Mouse (Mus musculus) stomach, embryonic 16.5 days (tissue): ENCODE data around the gene Fggy. TPM values are rescaled to one million over a fixed set of nuclear protein-coding genes. Genes with fewer than 3 reads are reported as not detected.

Source experiments
- ATAC-seq: fragments of 200-750 bp; cut with Nextera tagmentation; 2 replicates; pipeline ENCODE4 v1.8.0; 2017; ENCODE audit warnings: moderate number of reproducible peaks, moderate TSS enrichment; ENCODE audit not compliant: insufficient read depth, low FRiP score
- H3K27ac ChIP-seq: fragments of 300-500 bp; sonication (generic); 2 replicates; pipeline ENCODE4 v1.5.1; 2014; ENCODE audit warnings: low read length
- H3K27me3 ChIP-seq: fragments of 300-500 bp; sonication (generic); 2 replicates; pipeline ENCODE4 v1.6.1; 2014; ENCODE audit warnings: low read length, control low read depth, mixed read lengths; ENCODE audit not compliant: control insufficient read depth, insufficient read depth
- H3K36me3 ChIP-seq: fragments of 300-500 bp; sonication (generic); 2 replicates; pipeline ENCODE4 v1.6.1; 2014; ENCODE audit warnings: low read length; ENCODE audit not compliant: control insufficient read depth, insufficient read depth
- H3K4me1 ChIP-seq: fragments of 300-500 bp; sonication (generic); 2 replicates; pipeline ENCODE4 v1.6.1; 2014; ENCODE audit warnings: low read length, control low read depth, mixed read lengths; ENCODE audit not compliant: control insufficient read depth, insufficient read depth
- H3K4me2 ChIP-seq: fragments of 300-500 bp; sonication (generic); 2 replicates; pipeline ENCODE4 v1.6.1; 2014; ENCODE audit warnings: low read depth, low read length, mixed read lengths
- H3K4me3 ChIP-seq: fragments of 300-500 bp; sonication (generic); replicated peaks from 2 replicates; pipeline ENCODE4 v1.5.1; 2014; ENCODE audit warnings: mild to moderate bottlenecking, low read length
- H3K9ac ChIP-seq: fragments of 300-500 bp; sonication (generic); 2 replicates; pipeline ENCODE4 v1.6.1; 2014; ENCODE audit warnings: low read length
- H3K9me3 ChIP-seq: fragments of 300-500 bp; sonication (generic); replicated peaks from 2 replicates; pipeline ENCODE4 v1.6.1; 2016; ENCODE audit warnings: low read length, control low read depth; ENCODE audit not compliant: control insufficient read depth
- WGBS: fragments of 180-500 bp; shearing (Covaris S2); extraction: QIAGEN DNeasy Blood & Tissue Kit; methylation state at CpG from one replicate; pipeline ENCODE4 v1.1.7; 2014; 5-methylcytosine and 5-hydroxymethylcytosine counted together
- polyA plus RNA-seq: library from polyadenylated mRNA; unstranded; fragments of >200 nt; fragmentation: Nextera tagmentation; extraction: Ambion mirVana; gene quantifications from 2 replicates; pipeline ENCODE4 v1.2.1, GENCODE M21; 2015

Gene Fggy
- polyA plus RNA-seq, 1 experiment from 2014 or later = 11.7 TPM

DNA sequence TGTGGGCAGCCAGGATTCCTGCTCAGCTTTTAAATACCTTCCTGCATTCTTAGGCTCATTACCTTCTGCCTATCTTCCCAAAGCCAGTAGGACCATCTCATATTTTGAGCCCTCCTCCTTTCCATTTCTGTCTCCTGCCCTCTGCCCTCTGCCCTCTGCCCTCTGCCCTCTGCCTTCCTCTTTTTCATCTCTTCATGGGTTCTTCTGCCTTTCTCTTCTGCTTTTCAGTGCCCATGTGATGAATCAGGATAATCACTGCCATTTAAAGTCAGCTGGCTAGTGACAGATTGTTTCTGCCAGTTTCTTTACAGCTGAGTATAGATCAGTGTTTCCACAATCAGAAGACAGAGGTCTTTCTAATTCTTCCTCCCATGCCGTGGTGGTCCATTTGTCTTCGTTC, 273.0 kb downstream of the Fggy start:
- no peaks in the 10 kb centered on the region for H3K27me3 ChIP-seq
- no peak for ATAC-seq
- H3K4me3 ChIP-seq = no peak overlapping the region
- H3K4me2 ChIP-seq = no peak overlapping the region
- no peaks in the 10 kb centered on the region for H3K36me3 ChIP-seq
- H3K4me1 ChIP-seq = no peaks in the 10 kb centered on the region
- no peak overlapping the region for H3K9ac ChIP-seq
- H3K27ac ChIP-seq = no peak overlapping the region
- H3K9me3 ChIP-seq = no peaks in the 10 kb centered on the region
- 79% methylated on average over 2 of the region's 2 CpGs for WGBS

DNA sequence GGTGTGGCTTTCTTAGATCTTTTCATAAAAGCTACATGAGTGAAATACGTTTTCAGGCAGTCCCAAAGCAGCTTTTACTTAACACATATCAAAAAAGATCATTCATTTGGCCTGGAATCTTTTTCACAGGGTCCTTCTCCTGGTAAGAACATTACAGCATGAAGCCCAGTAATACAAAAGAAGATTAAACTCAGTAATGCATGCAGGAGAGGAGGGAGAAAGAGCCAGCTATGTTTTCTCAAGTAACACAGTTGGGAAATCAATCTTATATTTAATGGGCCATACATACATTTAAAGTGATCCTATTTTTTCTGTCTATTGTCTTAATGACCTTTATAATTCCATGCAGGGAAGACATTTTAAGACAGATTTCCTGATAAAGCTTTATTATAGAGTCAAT, 282.6 kb downstream of the Fggy start:
- 74% methylated on average over 1 of the region's 1 CpGs for WGBS
- ATAC-seq = no peak
- H3K4me3 ChIP-seq = no peak overlapping the region

GRCm38 (mm10) chr4:95840389-95841053, 283.2 kb downstream of the Fggy start:
- Histone ChIP-seq H3K36me3 (no peaks in the 10 kb centered on the region), H3K27ac (no peak overlapping the region), H3K4me3 (no peak overlapping the region), H3K9me3 (no peaks in the 10 kb centered on the region), H3K27me3 (no peaks in the 10 kb centered on the region), H3K4me2 (no peak overlapping the region), H3K4me1 (no peaks in the 10 kb centered on the region), H3K9ac (no peak overlapping the region)
- 88% methylated on average over 6 of the region's 6 CpGs for WGBS
- ATAC-seq = no peak

More for the DNA sequence above, 282.6 kb downstream of the Fggy start:
- Histone ChIP-seq H3K9me3 (no peaks in the 10 kb centered on the region), H3K36me3 (no peaks in the 10 kb centered on the region), H3K27me3 (no peaks in the 10 kb centered on the region), H3K27ac (no peak overlapping the region), H3K9ac (no peak overlapping the region), H3K4me1 (no peaks in the 10 kb centered on the region), H3K4me2 (no peak overlapping the region)

DNA sequence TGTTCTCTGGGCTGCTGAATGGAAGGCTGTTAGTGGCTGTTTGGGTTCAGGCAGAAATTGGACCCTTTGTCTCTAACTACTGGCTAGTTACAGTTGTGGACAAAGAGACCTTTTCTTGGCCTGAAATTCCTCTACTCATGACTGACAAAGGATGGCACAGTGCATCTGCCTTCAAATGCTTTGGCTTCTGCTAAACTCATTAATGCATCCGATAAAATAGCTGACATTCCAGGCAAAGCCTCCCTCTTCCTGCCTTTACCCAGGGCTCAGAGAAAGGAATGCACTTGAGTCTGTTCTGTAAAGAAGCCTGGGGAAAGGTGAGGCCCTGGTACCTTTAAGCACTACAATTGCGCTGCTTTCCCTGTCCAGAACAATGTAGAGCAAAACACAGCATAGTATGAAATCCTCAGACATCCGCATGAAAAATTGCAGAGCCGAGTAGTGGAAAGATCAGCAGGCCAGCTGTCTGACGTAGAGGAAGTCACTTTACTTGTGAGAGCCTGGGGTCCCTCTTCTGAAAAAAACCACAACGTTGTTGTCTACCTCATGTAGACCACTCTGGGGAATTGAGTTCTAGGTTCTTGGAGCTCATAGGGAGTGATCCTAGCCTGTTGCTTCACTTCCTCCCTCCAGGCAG, 288.8 kb downstream of the Fggy start:
- ATAC-seq = no peak
- no peak overlapping the region for H3K4me3 ChIP-seq
- H3K9me3 ChIP-seq = no peaks in the 10 kb centered on the region
- no peaks in the 10 kb centered on the region for H3K27me3 ChIP-seq
- peak overlapping the region; percentile 64; the same call in 1 of the 2 replicates for H3K27ac ChIP-seq
- H3K9ac ChIP-seq = no peak overlapping the region
- no peak overlapping the region for H3K4me2 ChIP-seq
- WGBS = 34% methylated on average over 6 of the region's 6 CpGs
- H3K36me3 ChIP-seq = no peaks in the 10 kb centered on the region
- H3K4me1 ChIP-seq = peaks cover 5% of the 10 kb centered on the region

GRCm38 (mm10) chr4:95847219-95847618, 289.9 kb downstream of the Fggy start:
- H3K4me3 ChIP-seq = no peak overlapping the region

DNA sequence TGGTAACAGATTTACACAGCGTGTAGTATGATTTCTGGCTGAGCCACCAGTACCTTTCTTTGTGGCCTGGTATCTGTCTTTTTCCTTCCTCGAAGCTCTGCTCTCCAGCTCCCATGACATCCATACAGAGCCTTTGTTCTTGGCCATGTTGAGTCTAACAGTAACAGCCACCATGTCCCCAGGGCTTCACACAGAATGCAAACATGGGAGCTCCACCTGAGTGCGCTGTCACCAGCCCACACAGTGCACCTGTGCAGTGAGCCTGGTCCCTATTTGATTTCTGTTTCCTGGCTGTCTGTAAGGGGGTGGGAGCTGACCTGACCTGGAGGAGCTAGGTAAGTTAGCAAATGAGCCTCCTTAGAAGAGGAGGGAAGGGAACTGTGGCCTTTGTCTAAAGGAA, 290.4 kb downstream of the Fggy start:
- Histone ChIP-seq H3K4me1 (peaks cover 5% of the 10 kb centered on the region), H3K36me3 (no peaks in the 10 kb centered on the region), H3K9ac (no peak overlapping the region), H3K27ac (no peak overlapping the region), H3K9me3 (no peaks in the 10 kb centered on the region), H3K4me3 (no peak overlapping the region), H3K27me3 (no peaks in the 10 kb centered on the region), H3K4me2 (no peak overlapping the region)
- 85% methylated on average over 3 of the region's 3 CpGs for WGBS
- no peak for ATAC-seq

More at GRCm38 (mm10) chr4:95847219-95847618, 289.9 kb downstream of the Fggy start:
- Histone ChIP-seq H3K27ac (no peak overlapping the region), H3K9me3 (no peaks in the 10 kb centered on the region), H3K9ac (no peak overlapping the region), H3K27me3 (no peaks in the 10 kb centered on the region), H3K36me3 (no peaks in the 10 kb centered on the region), H3K4me2 (no peak overlapping the region), H3K4me1 (peaks cover 5% of the 10 kb centered on the region)
- ATAC-seq = no peak

DNA sequence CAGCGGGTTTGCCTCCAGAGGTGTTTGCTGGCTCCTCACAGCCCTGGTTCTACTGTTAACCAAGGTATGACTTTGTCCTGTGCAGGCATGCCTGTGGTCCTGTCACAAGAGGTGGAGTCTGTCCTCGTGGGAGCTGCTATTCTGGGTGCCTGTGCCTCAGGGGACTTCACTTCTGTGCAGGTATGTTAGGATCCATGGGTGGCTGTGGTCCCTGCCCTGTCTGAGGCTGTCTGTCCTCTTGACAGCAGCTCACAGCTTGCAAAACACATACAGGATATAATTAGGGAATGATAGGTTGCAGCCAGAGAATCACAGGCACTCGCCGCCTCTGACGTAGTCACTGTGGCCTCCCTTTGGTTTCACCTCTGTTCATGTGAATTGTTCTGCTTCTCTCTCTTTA, 292.2 kb downstream of the Fggy start:
- peak; percentile 33; the same call in 1 of the 2 replicates for ATAC-seq
- Histone ChIP-seq H3K4me2 (no peak overlapping the region), H3K36me3 (no peaks in the 10 kb centered on the region), H3K4me1 (peaks cover 5% of the 10 kb centered on the region), H3K27me3 (no peaks in the 10 kb centered on the region), H3K9me3 (no peaks in the 10 kb centered on the region), H3K4me3 (no peak overlapping the region), H3K9ac (no peak overlapping the region), H3K27ac (no peak overlapping the region)
- 74% methylated on average over 5 of the region's 5 CpGs for WGBS

DNA sequence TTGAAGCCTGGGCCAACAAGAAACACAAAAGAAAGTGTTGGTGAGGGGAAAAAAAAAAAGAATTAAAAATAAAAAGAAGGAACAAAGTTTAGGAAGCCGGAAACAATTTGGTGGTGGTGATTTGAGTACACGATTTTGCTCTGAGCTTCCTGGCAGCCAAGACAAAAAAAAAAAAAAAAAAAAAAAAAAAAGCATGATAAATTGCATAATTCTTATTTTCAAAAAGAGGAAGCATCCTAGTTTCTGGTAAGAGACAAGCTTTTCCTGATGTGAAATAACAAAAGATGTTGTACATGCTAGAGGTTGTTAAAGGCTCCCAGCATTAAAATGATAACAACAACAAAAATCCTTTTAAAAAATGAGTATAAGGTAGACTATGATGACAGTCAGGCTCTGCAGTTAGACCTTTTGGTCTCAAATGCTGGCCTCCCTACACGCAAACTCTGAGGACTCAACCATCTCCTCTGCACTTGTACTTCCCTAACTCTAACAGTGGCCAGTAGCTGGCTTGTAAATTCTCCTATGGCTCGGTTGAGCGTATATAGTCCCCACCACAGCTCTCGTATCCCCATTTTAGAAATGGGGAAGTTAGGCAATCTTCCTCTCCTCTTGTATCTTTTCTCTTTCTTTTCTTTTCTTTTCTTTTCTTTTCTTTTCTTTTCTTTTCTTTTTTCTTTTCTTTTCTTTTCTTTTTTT, 292.9 kb downstream of the Fggy start:
- Histone ChIP-seq H3K4me2 (no peak overlapping the region), H3K4me1 (peaks cover 5% of the 10 kb centered on the region), H3K27me3 (no peaks in the 10 kb centered on the region), H3K27ac (no peak overlapping the region), H3K4me3 (no peak overlapping the region), H3K9ac (no peak overlapping the region), H3K9me3 (no peaks in the 10 kb centered on the region), H3K36me3 (no peaks in the 10 kb centered on the region)
- WGBS = 82% methylated on average over 6 of the region's 6 CpGs
- no peak for ATAC-seq

- Histone ChIP-seq H3K9ac (no peak overlapping the region), H3K27me3 (no peaks in the 10 kb centered on the region), H3K4me2 (no peak overlapping the region), H3K27ac (no peak overlapping the region), H3K36me3 (no peaks in the 10 kb centered on the region), H3K4me3 (no peak overlapping the region), H3K9me3 (no peaks in the 10 kb centered on the region), H3K4me1 (no peaks in the 10 kb centered on the region)
- 86% methylated on average over 2 of the region's 2 CpGs for WGBS
- ATAC-seq = no peak
Observed at GRCm38 (mm10) chr4:95852257-95852656, 294.9 kb downstream of the Fggy start.
